Mouse (Mus musculus) forebrain, embryonic 10.5 days (tissue): ENCODE data around the gene Adcy2. TPM values are rescaled to one million over a fixed set of nuclear protein-coding genes. Genes with fewer than 3 reads are reported as not detected.

Experiments
- DNase-seq: peaks from one replicate; pipeline ENCODE4 v3.0.0-alpha.2; 2017; ENCODE audit warnings: low spot score; ENCODE audit errors: extremely low spot score
- H3K27ac ChIP-seq: fragments of 300-500 bp; sonication (generic); 2 replicates; pipeline ENCODE4 v1.5.1; 2016; ENCODE audit warnings: mild to moderate bottlenecking
- H3K27me3 ChIP-seq: fragments of 300-500 bp; sonication (generic); 2 replicates; pipeline ENCODE4 v1.6.1; 2016; ENCODE audit warnings: mild to moderate bottlenecking; ENCODE audit not compliant: poor library complexity, severe bottlenecking
- H3K36me3 ChIP-seq: fragments of 300-500 bp; sonication (generic); replicated peaks from 2 replicates; pipeline ENCODE4 v1.6.1; 2016; ENCODE audit warnings: mild to moderate bottlenecking, moderate library complexity
- H3K4me1 ChIP-seq: fragments of 300-500 bp; sonication (generic); 2 replicates; pipeline ENCODE4 v1.6.1; 2016
- H3K4me3 ChIP-seq: fragments of 300-500 bp; sonication (generic); 2 replicates; pipeline ENCODE4 v1.5.1; 2016; ENCODE audit warnings: mild to moderate bottlenecking, moderate library complexity
- H3K9me3 ChIP-seq: fragments of 300-500 bp; sonication (generic); 2 replicates; pipeline ENCODE4 v1.6.1; 2016; ENCODE audit warnings: mild to moderate bottlenecking, moderate library complexity
- WGBS: fragments of 180-500 bp; shearing (Covaris S2); methylation state at CpG from one replicate; pipeline ENCODE4 v1.1.7; 2016; 5-methylcytosine and 5-hydroxymethylcytosine counted together
- polyA plus RNA-seq: library from polyadenylated mRNA; unstranded; fragments of >200 nt; fragmentation: Nextera tagmentation; extraction: Ambion mirVana; gene quantifications from 2 replicates; pipeline ENCODE4 v1.2.1, GENCODE M21; 2016

The Adcy2 gene
- polyA plus RNA-seq, 1 experiment from 2014 or later, result 0.16 TPM

- WGBS, result 91% methylated on average over 1 of the region's 1 CpGs
- no peaks in the 10 kb centered on the region for H3K9me3 ChIP-seq
- DNase-seq, result no peak
- no peaks in the 10 kb centered on the region for H3K27me3 ChIP-seq
- H3K36me3 ChIP-seq, result no peaks in the 10 kb centered on the region
- H3K4me1 ChIP-seq, result no peaks in the 10 kb centered on the region
- no peak overlapping the region for H3K27ac ChIP-seq
- no peak overlapping the region for H3K4me3 ChIP-seq
These were observed 57.9 kb downstream of the Adcy2 start for GRCm38 (mm10) chr13:68941429-68941828.

GRCm38 (mm10) chr13:68932283-68932647 is 67.1 kb downstream of the Adcy2 start:
- Histone ChIP-seq H3K9me3 (no peaks in the 10 kb centered on the region), H3K27me3 (no peaks in the 10 kb centered on the region), H3K4me3 (no peak overlapping the region), H3K4me1 (no peaks in the 10 kb centered on the region), H3K36me3 (no peaks in the 10 kb centered on the region), H3K27ac (no peak overlapping the region)
- no peak for DNase-seq
- WGBS, result 73% methylated on average over 1 of the region's 1 CpGs

- Histone ChIP-seq H3K27ac (no peak overlapping the region), H3K9me3 (no peaks in the 10 kb centered on the region), H3K27me3 (no peaks in the 10 kb centered on the region), H3K36me3 (no peaks in the 10 kb centered on the region), H3K4me1 (no peaks in the 10 kb centered on the region), H3K4me3 (no peak overlapping the region)
- 87% methylated on average over 8 of the region's 8 CpGs for WGBS
- DNase-seq, result no peak
These were observed 67.6 kb downstream of the Adcy2 start for GRCm38 (mm10) chr13:68931602-68932282.

GRCm38 (mm10) chr13:68928469-68928868 is 70.9 kb downstream of the Adcy2 start:
- Histone ChIP-seq H3K36me3 (no peaks in the 10 kb centered on the region), H3K9me3 (no peaks in the 10 kb centered on the region), H3K27ac (no peak overlapping the region), H3K4me1 (no peaks in the 10 kb centered on the region), H3K4me3 (no peak overlapping the region), H3K27me3 (no peaks in the 10 kb centered on the region)
- 85% methylated on average over 6 of the region's 6 CpGs for WGBS
- no peak for DNase-seq

- Histone ChIP-seq H3K4me3 (no peak overlapping the region), H3K27ac (no peak overlapping the region), H3K9me3 (no peaks in the 10 kb centered on the region), H3K4me1 (no peaks in the 10 kb centered on the region), H3K27me3 (no peaks in the 10 kb centered on the region), H3K36me3 (no peaks in the 10 kb centered on the region)
- 88% methylated on average over 11 of the region's 11 CpGs for WGBS
- DNase-seq, result no peak
These were observed 85.6 kb downstream of the Adcy2 start for GRCm38 (mm10) chr13:68913666-68914288.

DNA sequence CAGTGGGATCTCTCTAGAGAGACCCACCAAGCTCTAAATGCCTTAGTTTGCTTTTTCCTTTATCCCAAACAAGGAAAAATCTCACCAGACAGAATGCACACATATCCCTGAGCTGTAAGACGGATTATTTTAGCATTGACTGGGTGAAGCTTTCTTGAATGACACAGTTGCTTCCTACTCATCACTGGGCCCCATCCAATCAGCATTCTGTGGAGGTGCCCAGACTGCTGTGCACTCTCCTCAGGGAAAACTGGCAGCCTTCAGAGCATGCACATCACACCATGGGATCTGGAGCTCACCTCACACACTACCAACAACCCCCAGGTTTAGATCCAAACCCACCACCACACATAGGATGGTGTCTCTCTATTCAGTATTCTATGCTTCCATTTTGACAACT is 92.7 kb downstream of the Adcy2 start:
- Histone ChIP-seq H3K36me3 (no peaks in the 10 kb centered on the region), H3K27ac (no peak overlapping the region), H3K4me3 (no peak overlapping the region), H3K4me1 (no peaks in the 10 kb centered on the region), H3K27me3 (no peaks in the 10 kb centered on the region), H3K9me3 (no peaks in the 10 kb centered on the region)
- WGBS, result 90% methylated on average over 1 of the region's 1 CpGs
- DNase-seq, result no peak

- no peak for DNase-seq
- Histone ChIP-seq H3K4me3 (no peak overlapping the region), H3K27ac (no peak overlapping the region), H3K4me1 (no peaks in the 10 kb centered on the region), H3K9me3 (no peaks in the 10 kb centered on the region), H3K36me3 (no peaks in the 10 kb centered on the region), H3K27me3 (no peaks in the 10 kb centered on the region)
- 85% methylated on average over 1 of the region's 1 CpGs for WGBS
These were observed 96.6 kb downstream of the Adcy2 start for GRCm38 (mm10) chr13:68902708-68903107.

DNA sequence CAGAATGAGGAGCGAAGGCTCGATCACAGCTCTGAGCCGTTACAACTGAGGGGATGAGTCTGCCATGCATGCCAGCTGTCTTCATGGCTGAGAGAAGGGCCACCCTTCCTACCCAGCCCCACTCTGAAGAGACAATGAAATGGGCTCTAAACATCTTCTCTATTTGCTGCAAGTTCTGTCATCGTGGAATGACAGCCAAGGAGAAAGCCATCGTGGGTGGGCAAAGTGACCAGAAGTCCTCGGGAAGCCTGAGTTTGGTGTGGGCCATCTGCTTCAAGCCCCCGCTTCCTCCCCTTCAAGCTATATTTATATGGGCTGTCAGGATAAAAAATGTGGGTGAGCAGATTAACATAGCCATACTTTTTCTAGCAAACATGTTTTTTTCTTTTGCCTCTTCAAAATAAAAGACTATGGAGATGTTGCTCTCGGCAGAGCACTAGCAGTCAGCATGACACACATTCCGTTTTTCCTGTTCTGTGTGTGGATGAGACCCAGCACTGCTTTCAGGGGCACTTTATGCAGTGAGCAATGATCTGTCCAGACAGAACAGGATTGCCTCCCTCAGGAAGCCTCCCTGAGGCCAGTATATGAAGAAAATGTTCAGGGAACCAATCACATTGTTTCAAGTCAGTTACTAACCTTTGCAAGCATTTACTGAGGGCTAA is 109.3 kb downstream of the Adcy2 start:
- 92% methylated on average over 9 of the region's 9 CpGs for WGBS
- no peaks in the 10 kb centered on the region for H3K9me3 ChIP-seq

DNA sequence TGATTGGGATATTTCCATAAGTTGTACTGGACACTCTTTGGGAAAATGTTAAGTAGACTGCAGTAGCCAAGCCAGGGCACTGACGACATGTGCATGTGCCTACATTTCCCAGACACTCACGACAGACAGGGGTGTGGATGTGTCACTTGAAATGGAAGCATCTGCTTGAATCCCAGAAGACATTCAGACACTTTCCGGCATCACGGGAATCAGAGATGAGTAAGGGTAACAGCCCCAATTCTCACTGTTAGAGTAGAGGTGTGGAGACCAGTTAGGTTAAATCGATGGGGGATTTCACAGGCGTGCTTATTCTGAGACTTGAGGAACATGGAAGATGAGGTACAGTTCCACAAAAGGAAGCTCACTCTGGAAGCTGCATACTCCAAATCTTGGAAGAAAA is 130.6 kb downstream of the Adcy2 start:
- 92% methylated on average over 6 of the region's 6 CpGs for WGBS
- no peak overlapping the region for H3K27ac ChIP-seq
- no peaks in the 10 kb centered on the region for H3K36me3 ChIP-seq
- DNase-seq, result no peak
- H3K27me3 ChIP-seq, result no peaks in the 10 kb centered on the region
- H3K4me3 ChIP-seq, result no peak overlapping the region
- H3K4me1 ChIP-seq, result no peaks in the 10 kb centered on the region
- H3K9me3 ChIP-seq, result no peaks in the 10 kb centered on the region

More for the DNA sequence above, 109.3 kb downstream of the Adcy2 start:
- Histone ChIP-seq H3K4me3 (no peak overlapping the region), H3K27me3 (no peaks in the 10 kb centered on the region), H3K4me1 (no peaks in the 10 kb centered on the region), H3K36me3 (no peaks in the 10 kb centered on the region), H3K27ac (no peak overlapping the region)
- DNase-seq, result no peak

GRCm38 (mm10) chr13:68867940-68868655 is 131.2 kb downstream of the Adcy2 start:
- H3K27ac ChIP-seq, result no peak overlapping the region
- no peak overlapping the region for H3K4me3 ChIP-seq
- 80% methylated on average over 1 of the region's 1 CpGs for WGBS
- H3K9me3 ChIP-seq, result no peaks in the 10 kb centered on the region
- no peaks in the 10 kb centered on the region for H3K4me1 ChIP-seq
- no peak for DNase-seq
- no peaks in the 10 kb centered on the region for H3K27me3 ChIP-seq
- H3K36me3 ChIP-seq, result no peaks in the 10 kb centered on the region

DNA sequence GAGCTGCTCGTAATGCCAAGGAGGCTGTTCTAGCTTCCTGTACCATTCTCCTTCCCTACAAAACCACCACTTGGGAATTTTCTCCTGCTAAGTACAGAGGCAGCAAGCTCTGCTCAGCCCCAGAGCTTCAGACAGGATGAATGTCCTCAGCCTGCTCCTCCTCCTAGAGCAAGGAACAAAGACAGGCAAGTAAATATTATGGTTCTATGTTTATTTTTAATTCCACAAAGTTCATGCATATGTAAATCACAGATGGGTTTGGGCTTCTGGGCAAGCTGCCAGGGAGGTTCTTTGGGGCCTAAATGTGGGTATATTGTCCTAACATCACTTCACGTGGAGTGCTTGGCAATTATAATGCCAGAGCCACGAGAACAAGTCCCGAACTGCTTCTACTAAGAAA is 139.3 kb downstream of the Adcy2 start:
- no peak overlapping the region for H3K4me3 ChIP-seq
- no peak overlapping the region for H3K27ac ChIP-seq
- H3K36me3 ChIP-seq, result no peaks in the 10 kb centered on the region
- WGBS, result 85% methylated on average over 4 of the region's 4 CpGs
- H3K9me3 ChIP-seq, result no peaks in the 10 kb centered on the region
- no peak for DNase-seq
- H3K27me3 ChIP-seq, result no peaks in the 10 kb centered on the region
- no peaks in the 10 kb centered on the region for H3K4me1 ChIP-seq

DNA sequence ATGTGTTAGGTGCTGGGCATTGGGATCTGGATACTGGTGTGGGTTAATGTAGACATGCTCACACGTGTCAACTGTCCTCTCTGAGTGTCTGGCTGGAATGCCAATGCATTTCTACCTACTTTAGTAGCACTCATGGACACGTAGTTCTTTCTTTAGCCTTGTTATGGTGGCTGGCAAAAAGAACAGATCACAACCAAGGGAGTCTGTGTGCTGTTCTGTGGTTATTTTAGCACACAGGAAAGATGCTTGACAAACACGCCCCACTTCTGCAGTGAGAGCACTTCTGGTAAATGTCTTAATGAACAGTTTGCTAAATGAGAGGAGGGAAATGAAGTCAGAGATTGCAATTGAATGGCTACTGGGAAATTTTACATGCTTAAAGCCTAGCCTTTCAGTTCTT is 151.1 kb downstream of the Adcy2 start:
- Histone ChIP-seq H3K36me3 (no peaks in the 10 kb centered on the region), H3K27me3 (no peaks in the 10 kb centered on the region), H3K4me3 (no peak overlapping the region), H3K4me1 (no peaks in the 10 kb centered on the region), H3K9me3 (no peaks in the 10 kb centered on the region), H3K27ac (no peak overlapping the region)
- WGBS, result 77% methylated on average over 3 of the region's 3 CpGs
- no peak for DNase-seq

DNA sequence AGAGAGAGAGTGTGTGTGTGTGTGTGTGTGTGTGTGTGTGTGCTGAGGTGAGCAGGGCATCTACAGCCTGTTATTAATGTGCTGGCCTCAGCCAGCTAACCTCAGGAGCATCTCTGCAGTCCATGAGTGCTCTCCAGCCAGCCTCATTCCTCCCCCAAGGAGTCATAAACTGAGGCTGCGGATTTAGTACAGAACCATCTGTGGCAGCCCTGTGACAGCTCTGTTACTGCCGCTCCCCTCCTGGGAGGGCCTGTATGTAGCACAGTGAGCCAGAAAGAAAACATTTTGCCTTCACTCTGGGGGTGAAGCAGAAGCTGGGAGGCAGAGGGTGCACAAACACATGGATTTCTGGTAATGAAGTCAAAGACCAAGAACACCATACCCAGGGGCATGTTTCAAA is 159.8 kb downstream of the Adcy2 start:
- no peak overlapping the region for H3K27ac ChIP-seq
- no peak for DNase-seq
- no peaks in the 10 kb centered on the region for H3K4me1 ChIP-seq
- H3K9me3 ChIP-seq, result no peaks in the 10 kb centered on the region
- H3K36me3 ChIP-seq, result no peaks in the 10 kb centered on the region
- 79% methylated on average over 2 of the region's 2 CpGs for WGBS
- H3K4me3 ChIP-seq, result no peak overlapping the region
- H3K27me3 ChIP-seq, result no peaks in the 10 kb centered on the region
